Mouse (Mus musculus) MEL (cell line): ENCODE measurements around the gene Tgds. TPM values are rescaled to one million over a fixed set of nuclear protein-coding genes. Genes with fewer than 3 reads are reported as not detected.
A peak's percentile ranks its signal among the peaks of the same experiment; 100 is the strongest.

Source experiments
- DNase-seq: peaks from one replicate; pipeline ENCODE4 v3.0.0; 2011; ENCODE audit warnings: low read depth, low spot score
- H3K27ac ChIP-seq: 2 replicates; pipeline ENCODE4 v1.5.1; 2012; ENCODE audit warnings: low read depth, mild to moderate bottlenecking, control low read depth, low read length, moderate library complexity; ENCODE audit not compliant: control insufficient read depth
- H3K27me3 ChIP-seq, 2 experiments: fragments of 150-350 bp in 1 of 2; sonication (generic) in 1 of 2; 2 replicates each; pipeline ENCODE4 v1.6.1; 2012; ENCODE audit warnings: low read length in 2 of 2, mild to moderate bottlenecking in 2 of 2, improper control_type of control experiment in 1 of 2, moderate library complexity in 1 of 2; ENCODE audit not compliant: insufficient read depth in 2 of 2, control insufficient read depth in 1 of 2
- H3K36me3 ChIP-seq, 2 experiments: 2 replicates each; pipeline ENCODE4 v1.6.1; 2012 to 2014; ENCODE audit warnings: low read length in 2 of 2, improper control_type of control experiment in 1 of 2, inconsistent platforms in 1 of 2, mild to moderate bottlenecking in 1 of 2; ENCODE audit not compliant: insufficient read depth in 2 of 2, control insufficient read depth in 1 of 2
- H3K4me1 ChIP-seq, 2 experiments: fragments of 150-350 bp in 1 of 2; sonication (generic) in 1 of 2; 2 replicates each; pipeline ENCODE4 v1.6.1; 2012; ENCODE audit warnings: low read length in 2 of 2, improper control_type of control experiment in 1 of 2, mild to moderate bottlenecking in 1 of 2; ENCODE audit not compliant: insufficient read depth in 2 of 2, control insufficient read depth in 1 of 2
- H3K4me3 ChIP-seq, 2 experiments: fragments of 150-350 bp in 1 of 2; sonication (generic) in 1 of 2; 2 replicates each; pipeline ENCODE4 v1.5.1; 2012; ENCODE audit warnings: low read depth in 2 of 2, low read length in 2 of 2, mild to moderate bottlenecking in 2 of 2, moderate library complexity in 2 of 2, control low read depth in 1 of 2, improper control_type of control experiment in 1 of 2; ENCODE audit not compliant: control insufficient read depth in 1 of 2, insufficient read depth in 1 of 2
- H3K79me2 ChIP-seq: 2 replicates; pipeline ENCODE4 v1.6.1; 2012; ENCODE audit warnings: mild to moderate bottlenecking, low read length, moderate library complexity; ENCODE audit not compliant: control insufficient read depth, poor library complexity, insufficient read depth
- H3K9ac ChIP-seq: 2 replicates; pipeline ENCODE4 v1.6.1; 2012; ENCODE audit warnings: low read depth, mild to moderate bottlenecking, control low read depth, low read length, moderate library complexity; ENCODE audit not compliant: control insufficient read depth, poor library complexity, severe bottlenecking
- H3K9me3 ChIP-seq: fragments of 150-350 bp; sonication (generic); replicated peaks from 2 replicates; pipeline ENCODE4 v1.6.1; 2012; ENCODE audit warnings: mild to moderate bottlenecking, low read length, improper control_type of control experiment, moderate library complexity; ENCODE audit not compliant: insufficient read depth
- ELF1 ChIP-seq: IDR thresholded peaks from 2 replicates; pipeline ENCODE4 v1.6.1; 2014; ENCODE audit warnings: low read depth, mild to moderate bottlenecking, inconsistent platforms, low read length, improper control_type of control experiment, moderate library complexity
- ETS1 ChIP-seq: IDR thresholded peaks from 2 replicates; pipeline ENCODE4 v1.6.1; 2012; ENCODE audit warnings: low read depth, mild to moderate bottlenecking, inconsistent platforms, low read length, improper control_type of control experiment, moderate library complexity
- HCFC1 ChIP-seq: IDR thresholded peaks from 2 replicates; pipeline ENCODE4 v1.6.1; 2012; ENCODE audit warnings: low read depth, mild to moderate bottlenecking, inconsistent platforms, low read length, improper control_type of control experiment, moderate library complexity
- MAFK ChIP-seq: IDR thresholded peaks from 2 replicates; pipeline ENCODE4 v1.6.1; 2011; ENCODE audit warnings: low read depth, mild to moderate bottlenecking, low read length, improper control_type of control experiment, borderline replicate concordance
- MAZ ChIP-seq: IDR thresholded peaks from 2 replicates; pipeline ENCODE4 v1.6.1; 2012; ENCODE audit warnings: low read depth, mild to moderate bottlenecking, inconsistent platforms, low read length, improper control_type of control experiment
- MXI1 ChIP-seq: IDR thresholded peaks from 2 replicates; pipeline ENCODE4 v1.6.1; 2011; ENCODE audit warnings: mild to moderate bottlenecking, low read depth, low read length, improper control_type of control experiment
- NRF1 ChIP-seq: IDR thresholded peaks from 2 replicates; pipeline ENCODE4 v1.6.1; 2014; ENCODE audit warnings: low read depth, mild to moderate bottlenecking, inconsistent platforms, low read length, improper control_type of control experiment, moderate library complexity; ENCODE audit not compliant: poor library complexity, insufficient read depth, severe bottlenecking
- POLR2AphosphoS2 ChIP-seq: IDR thresholded peaks from 2 replicates; pipeline ENCODE4 v1.6.1; 2011; ENCODE audit warnings: low read length, improper control_type of control experiment
- RCOR1 ChIP-seq: IDR thresholded peaks from 2 replicates; pipeline ENCODE4 v1.6.1; 2012; ENCODE audit warnings: low read depth, mild to moderate bottlenecking, inconsistent platforms, low read length, improper control_type of control experiment
- SIN3A ChIP-seq: IDR thresholded peaks from 2 replicates; pipeline ENCODE4 v1.6.1; 2012; ENCODE audit warnings: low read length, improper control_type of control experiment, inconsistent platforms
- TBP ChIP-seq: IDR thresholded peaks from 2 replicates; pipeline ENCODE4 v1.8.0; 2011; ENCODE audit warnings: low read depth, low read length, improper control_type of control experiment
- polyA plus RNA-seq, 2 experiments: library from polyadenylated mRNA; stranded (reverse) in 1 of 2; unstranded in 1 of 2; fragments of >175 nt in 1 of 2; fragments of >200 nt in 1 of 2; gene quantifications; 2 replicates each; pipeline versions ENCODE4 v1.2.1 to v1.2.4; 2012; ENCODE audit warnings: low replicate concordance in 2 of 2, low read depth in 1 of 2; ENCODE audit not compliant: insufficient read length in 2 of 2, insufficient read depth in 1 of 2, missing spikeins in 1 of 2
- total RNA-seq: library from RNA; depleted of rRNA; stranded (reverse); fragments of 300-350 nt; gene quantifications from 2 replicates; pipeline ENCODE4 v1.2.3, GENCODE M21; 2012

Tgds gene
- total and polyA plus RNA-seq, 3 experiments, result 11.3 to 13.4 TPM; not detected in 1

- H3K36me3 ChIP-seq, result no peaks in the 10 kb centered on the region
- no peak overlapping the region for H3K27ac ChIP-seq
- H3K4me1 ChIP-seq, result no peaks in the 10 kb centered on the region
- H3K9ac ChIP-seq, result peak overlapping the region; percentile 63
- H3K27me3 ChIP-seq, result no peaks in the 10 kb centered on the region; a peak in 1 of 4 replicates
- no peak for TF ChIP-seq SIN3A
- TF ChIP-seq MXI1, result peak; percentile 44; the same call in 1 of the 2 replicates
- TF ChIP-seq, all 39 proteins: peak for 1
- H3K79me2 ChIP-seq, result no peaks in the 10 kb centered on the region; the same call in 1 of the 2 replicates
- peak overlapping the region; percentile 48 to 90 for H3K4me3 ChIP-seq
- peak; percentile 53 for DNase-seq
- no peaks in the 10 kb centered on the region for H3K9me3 ChIP-seq
These were observed 42.7 kb downstream of the Tgds start for GRCm38 (mm10) chr14:118089806-118090392.

GRCm38 (mm10) chr14:118089215-118089805, 43.2 kb downstream of the Tgds start:
- peak; percentile 85 for DNase-seq
- Histone ChIP-seq H3K79me2 (no peaks in the 10 kb centered on the region; the same call in 1 of the 2 replicates), H3K4me1 (no peaks in the 10 kb centered on the region), H3K27ac (peak overlapping the region; percentile 76), H3K9me3 (no peaks in the 10 kb centered on the region), H3K9ac (peak overlapping the region; percentile 77), H3K4me3 (peak overlapping the region; percentile 48 to 90), H3K27me3 (no peaks in the 10 kb centered on the region; a peak in 1 of 4 replicates), H3K36me3 (no peaks in the 10 kb centered on the region)
- peak; percentile 100 for TF ChIP-seq TBP
- peak; percentile 90 for TF ChIP-seq MAFK
- TF ChIP-seq MAZ, result no peak
- TF ChIP-seq NRF1, result peak; percentile 84
- TF ChIP-seq MXI1, result 0 out of 2 replicates have a peak, but pooled peaks have one; percentile 4
- TF ChIP-seq POLR2AphosphoS2, result no peak
- TF ChIP-seq ELF1, result peak; percentile 91

GRCm38 (mm10) chr14:118088437-118089207, 43.9 kb downstream of the Tgds start:
- H3K27ac ChIP-seq, result peak overlapping the region; percentile 55; the same call in 1 of the 2 replicates
- DNase-seq, result peak; percentile 70
- H3K36me3 ChIP-seq, result no peaks in the 10 kb centered on the region
- H3K9me3 ChIP-seq, result no peaks in the 10 kb centered on the region
- H3K79me2 ChIP-seq, result no peaks in the 10 kb centered on the region; the same call in 1 of the 2 replicates
- no peaks in the 10 kb centered on the region; a peak in 1 of 4 replicates for H3K27me3 ChIP-seq
- peak overlapping the region; percentile 77 for H3K9ac ChIP-seq
- peak overlapping the region; percentile 48 to 90 for H3K4me3 ChIP-seq
- H3K4me1 ChIP-seq, result no peaks in the 10 kb centered on the region
- TF ChIP-seq MXI1 (0 out of 2 replicates have a peak, but pooled peaks have one; percentile 12), TBP (0 out of 2 replicates have a peak, but pooled peaks have one; percentile 12), RCOR1 (no peak), HCFC1 (0 out of 2 replicates have a peak, but pooled peaks have one; percentile 13), ETS1 (no peak)
